ENCODE assay signal across 32 mouse cellular contexts in the genomic region with DNA sequence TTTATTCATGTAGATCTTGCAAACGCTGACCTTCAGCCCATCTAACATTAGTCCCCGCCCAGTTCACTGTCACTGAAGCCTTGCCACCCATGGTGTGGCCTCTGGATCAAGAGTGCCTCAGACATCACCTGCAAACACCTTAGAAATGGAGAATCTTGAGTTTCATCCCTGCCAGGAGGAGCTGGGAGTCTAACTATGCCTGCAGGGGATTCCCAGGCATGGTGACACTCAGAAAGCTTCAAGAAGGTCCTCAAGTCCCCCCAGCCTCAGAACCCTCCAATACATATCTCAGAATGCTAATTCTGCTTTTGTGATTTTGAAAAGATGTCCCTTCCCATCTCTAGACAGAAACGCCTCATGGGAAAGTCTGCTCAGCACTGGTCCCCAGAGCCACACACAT.
DNase-seq lines count a peak whose midpoint lies in the region; ATAC-seq and TF ChIP-seq lines count a peak whose summit lies in the region.
"Had no signal": no experiment of that assay in that cellular context is flagged by ENCODE, and none has a peak within 500 bp of the region (broad histone marks: within the 10 kb centered on the region; RNA-seq: fewer than 3 reads in every experiment).

No protein-coding gene starts in this region.

- no peaks in the 10 kb centered on the region for H3K27me3 ChIP-seq in kidney, embryonic 16.5 days (ENCODE audit: insufficient read depth, low read length)
- H3K27me3 ChIP-seq in midbrain, embryonic 12.5 days = no peaks in the 10 kb centered on the region
- no peaks in the 10 kb centered on the region for H3K27me3 ChIP-seq in midbrain, postnatal 0 days (ENCODE audit: insufficient read depth, low read length)
- H3K27me3 ChIP-seq: embryonic facial prominence, embryonic 15.5 days; forebrain, embryonic 12.5 days; heart, embryonic 13.5 days; intestine, embryonic 15.5 days; limb, embryonic 15.5 days; liver, embryonic 13.5 days; neural tube, embryonic 12.5 days; Patski had no signal

- H3K27ac ChIP-seq in kidney, embryonic 16.5 days (ENCODE audit: low read length) = peak overlapping the region; percentile 67
- H3K27ac ChIP-seq in midbrain, embryonic 12.5 days (replicated peaks) = peak overlapping the region; percentile 25; the same call in 1 of the 2 replicates
- no peak overlapping the region for H3K27ac ChIP-seq in midbrain, postnatal 0 days (ENCODE audit: low read depth, low read length)
- H3K27ac ChIP-seq: embryonic facial prominence, embryonic 10.5 days; embryonic facial prominence, embryonic 15.5 days; forebrain, embryonic 12.5 days; gastrocnemius, adult 2 months; heart, adult 2 months; heart, embryonic 13.5 days; hindbrain, embryonic 14.5 days; intestine, embryonic 15.5 days; limb, embryonic 10.5 days; limb, embryonic 15.5 days; liver, embryonic 13.5 days; neural tube, embryonic 12.5 days; stomach, postnatal 0 days had no signal

- intact Hi-C loops in left cerebral cortex, postnatal 10 days (cut with DNase I) = no loop called here

- 80% methylated on average over 3 of the region's 3 CpGs for WGBS in kidney, embryonic 16.5 days
- WGBS in midbrain, embryonic 12.5 days = 76% methylated on average over 3 of the region's 3 CpGs
- 71% methylated on average over 3 of the region's 3 CpGs for WGBS in midbrain, postnatal 0 days

- H3K9ac ChIP-seq in kidney, embryonic 16.5 days (replicated peaks; ENCODE audit: low read length) = 0 out of 2 replicates have a peak overlapping the region, but pooled peaks have one; percentile 5
- H3K9ac ChIP-seq in midbrain, embryonic 12.5 days (replicated peaks) = no peak overlapping the region
- no peak overlapping the region for H3K9ac ChIP-seq in midbrain, postnatal 0 days (replicated peaks; ENCODE audit: low read length, poor library complexity, severe bottlenecking)
- H3K9ac ChIP-seq: embryonic facial prominence, embryonic 15.5 days; forebrain, embryonic 12.5 days; heart, embryonic 13.5 days; hindbrain, embryonic 14.5 days; intestine, embryonic 15.5 days; limb, embryonic 15.5 days; liver, embryonic 13.5 days; neural tube, embryonic 12.5 days had no signal

- H3K36me3 ChIP-seq in kidney, embryonic 16.5 days (ENCODE audit: insufficient read depth, low read length) = no peaks in the 10 kb centered on the region
- no peaks in the 10 kb centered on the region for H3K36me3 ChIP-seq in midbrain, embryonic 12.5 days
- no peaks in the 10 kb centered on the region for H3K36me3 ChIP-seq in midbrain, postnatal 0 days (ENCODE audit: insufficient read depth, low read length)
- H3K36me3 ChIP-seq: embryonic facial prominence, embryonic 10.5 days; embryonic facial prominence, embryonic 15.5 days; forebrain, embryonic 12.5 days; heart, embryonic 13.5 days; intestine, embryonic 15.5 days; limb, embryonic 10.5 days; liver, embryonic 13.5 days; neural tube, embryonic 12.5 days had no signal

- H3K4me3 ChIP-seq in kidney, embryonic 16.5 days (ENCODE audit: low read length) = no peak overlapping the region
- no peak overlapping the region for H3K4me3 ChIP-seq in midbrain, embryonic 12.5 days
- no peak overlapping the region for H3K4me3 ChIP-seq in midbrain, postnatal 0 days (ENCODE audit: low read depth, low read length)
- H3K4me3 ChIP-seq: embryonic facial prominence, embryonic 10.5 days; embryonic facial prominence, embryonic 15.5 days; forebrain, embryonic 12.5 days; gastrocnemius, adult 2 months; heart, adult 2 months; heart, embryonic 13.5 days; intestine, embryonic 15.5 days; limb, embryonic 10.5 days; limb, embryonic 15.5 days; liver, embryonic 13.5 days; myocyte; neural tube, embryonic 12.5 days had no signal

- peak; percentile 71 for DNase-seq in heart, adult 11 months
- DNase-seq in heart, adult 8-10 months (ENCODE audit: low spot score) = no peak
- DNase-seq in kidney, postnatal 14 days = no peak
- no peak for DNase-seq in midbrain, postnatal 0 days (ENCODE audit: low spot score)
- no peak for DNase-seq in left cerebral cortex, postnatal 10 days (ENCODE audit: extremely low spot score in 1 of 2, low spot score in 2 of 2)
- DNase-seq: adrenal gland, postnatal 10 days; cerebellum, adult 8-10 months; cerebellum, postnatal 25 days; gastrocnemius, adult 2 months; gastrocnemius, postnatal 36 days; heart, adult 2 months; heart, postnatal 14 days; kidney, adult 2 months; kidney, postnatal 4 days; liver, embryonic 13.5 days; right cerebral cortex, postnatal 4 days; thymus, adult 18-20 months; thymus, postnatal 25 days had no signal

- H3K9me3 ChIP-seq in kidney, embryonic 16.5 days (ENCODE audit: low read length) = no peaks in the 10 kb centered on the region
- no peaks in the 10 kb centered on the region for H3K9me3 ChIP-seq in midbrain, embryonic 12.5 days
- H3K9me3 ChIP-seq in midbrain, postnatal 0 days (ENCODE audit: low read length) = no peaks in the 10 kb centered on the region
- H3K9me3 ChIP-seq: embryonic facial prominence, embryonic 10.5 days; embryonic facial prominence, embryonic 15.5 days; forebrain, embryonic 12.5 days; heart, embryonic 13.5 days; intestine, embryonic 15.5 days; limb, embryonic 10.5 days; limb, embryonic 15.5 days; liver, embryonic 13.5 days; neural tube, embryonic 12.5 days had no signal

- no peak for ATAC-seq in kidney, embryonic 16.5 days (ENCODE audit: low FRiP score, low TSS enrichment)
- no peak for ATAC-seq in midbrain, embryonic 12.5 days (ENCODE audit: low FRiP score, low read depth)
- no peak for ATAC-seq in midbrain, postnatal 0 days (ENCODE audit: low FRiP score)
- ATAC-seq: intestine, embryonic 15.5 days; Patski had no signal

- H3K4me1 ChIP-seq in kidney, embryonic 16.5 days (ENCODE audit: insufficient read depth, low read length) = peaks cover 30% of the 10 kb centered on the region
- peaks cover 14% of the 10 kb centered on the region for H3K4me1 ChIP-seq in midbrain, embryonic 12.5 days
- 0 out of 2 replicates have a peak, but pooled peaks cover 7% of the 10 kb centered on the region for H3K4me1 ChIP-seq in midbrain, postnatal 0 days (ENCODE audit: insufficient read depth, low read length)
- H3K4me1 ChIP-seq: intestine, embryonic 15.5 days; liver, embryonic 13.5 days; neural tube, embryonic 12.5 days had no signal

- H3K4me2 ChIP-seq in kidney, embryonic 16.5 days (replicated peaks; ENCODE audit: low read depth, low read length) = no peak overlapping the region
- H3K4me2 ChIP-seq in midbrain, embryonic 12.5 days (replicated peaks) = no peak overlapping the region
- H3K4me2 ChIP-seq in midbrain, postnatal 0 days (ENCODE audit: low read depth, low read length, poor library complexity, severe bottlenecking) = 0 out of 2 replicates have a peak overlapping the region, but pooled peaks have one; percentile 4
- H3K4me2 ChIP-seq: embryonic facial prominence, embryonic 15.5 days; forebrain, embryonic 12.5 days; heart, embryonic 13.5 days; intestine, embryonic 15.5 days; limb, embryonic 15.5 days; liver, embryonic 13.5 days; neural tube, embryonic 12.5 days had no signal

- no peak for TF ChIP-seq CTCF in midbrain, postnatal 0 days (IDR thresholded peaks at IDR 0.05)
